Mouse (Mus musculus) lung, embryonic 16.5 days (tissue): ENCODE data around the gene Gramd4. TPM values are rescaled to one million over a fixed set of nuclear protein-coding genes. Genes with fewer than 3 reads are reported as not detected.

Experiments
- ATAC-seq: fragments of 200-750 bp; cut with Nextera tagmentation; 2 replicates; pipeline ENCODE4 v1.8.0; 2017; ENCODE audit warnings: low read depth, mild to moderate bottlenecking, moderate library complexity
- H3K27ac ChIP-seq: fragments of 300-500 bp; sonication (generic); 2 replicates; pipeline ENCODE4 v1.5.1; 2014; ENCODE audit warnings: mild to moderate bottlenecking, control low read depth, low read length
- H3K27me3 ChIP-seq: fragments of 300-500 bp; sonication (generic); 2 replicates; pipeline ENCODE4 v1.6.1; 2014; ENCODE audit warnings: low read depth, low read length, mixed read lengths; ENCODE audit not compliant: control insufficient read depth, insufficient read depth
- H3K36me3 ChIP-seq: fragments of 300-500 bp; sonication (generic); 2 replicates; pipeline ENCODE4 v1.6.1; 2014; ENCODE audit warnings: low read length; ENCODE audit not compliant: control insufficient read depth, insufficient read depth
- H3K4me1 ChIP-seq: fragments of 300-500 bp; sonication (generic); replicated peaks from 2 replicates; pipeline ENCODE4 v1.6.1; 2014; ENCODE audit warnings: low read length, mixed read lengths; ENCODE audit not compliant: control insufficient read depth, insufficient read depth
- H3K4me2 ChIP-seq: fragments of 300-500 bp; sonication (generic); 2 replicates; pipeline ENCODE4 v1.6.1; 2014; ENCODE audit warnings: low read depth, low read length, control low read depth
- H3K4me3 ChIP-seq: fragments of 300-500 bp; sonication (generic); 2 replicates; pipeline ENCODE4 v1.5.1; 2014; ENCODE audit warnings: mild to moderate bottlenecking, low read length, control low read depth
- H3K9ac ChIP-seq: fragments of 300-500 bp; sonication (generic); 2 replicates; pipeline ENCODE4 v1.6.1; 2014; ENCODE audit warnings: low read length, control low read depth
- H3K9me3 ChIP-seq: fragments of 300-500 bp; sonication (generic); 2 replicates; pipeline ENCODE4 v1.6.1; 2016; ENCODE audit warnings: low read length; ENCODE audit not compliant: control insufficient read depth
- WGBS: fragments of 180-500 bp; shearing (Covaris S2); extraction: QIAGEN DNeasy Blood & Tissue Kit; methylation state at CpG from one replicate; pipeline ENCODE4 v1.1.7; 2014; 5-methylcytosine and 5-hydroxymethylcytosine counted together
- polyA plus RNA-seq: library from polyadenylated mRNA; unstranded; fragments of >200 nt; fragmentation: Nextera tagmentation; extraction: Ambion mirVana; gene quantifications from 2 replicates; pipeline ENCODE4 v1.2.1, GENCODE M21; 2015

Gramd4 gene
- polyA plus RNA-seq, 1 experiment from 2014 or later: 11.2 TPM

- WGBS: 89% methylated on average over 3 of the region's 3 CpGs
- H3K4me3 ChIP-seq: no peak overlapping the region
- no peak overlapping the region for H3K4me2 ChIP-seq
- H3K27ac ChIP-seq: no peak overlapping the region
- H3K36me3 ChIP-seq: no peaks in the 10 kb centered on the region
- ATAC-seq: no peak
- H3K4me1 ChIP-seq: peaks cover 36% of the 10 kb centered on the region
- no peak overlapping the region; the same call in 1 of the 2 replicates for H3K9ac ChIP-seq
- no peaks in the 10 kb centered on the region for H3K27me3 ChIP-seq
- no peaks in the 10 kb centered on the region for H3K9me3 ChIP-seq
Observed at GRCm38 (mm10) chr15:86064850-86065229, 7.3 kb downstream of the Gramd4 start.

- no peak for ATAC-seq
- no peak overlapping the region for H3K27ac ChIP-seq
- no peaks in the 10 kb centered on the region for H3K9me3 ChIP-seq
- no peak overlapping the region for H3K4me2 ChIP-seq
- H3K9ac ChIP-seq: no peak overlapping the region
- H3K4me3 ChIP-seq: no peak overlapping the region
- WGBS: 80% methylated on average over 4 of the region's 4 CpGs
- H3K27me3 ChIP-seq: no peaks in the 10 kb centered on the region
- no peaks in the 10 kb centered on the region for H3K36me3 ChIP-seq
- peaks cover 32% of the 10 kb centered on the region for H3K4me1 ChIP-seq
Observed at GRCm38 (mm10) chr15:86065367-86065766, 7.9 kb downstream of the Gramd4 start.

- no peak overlapping the region for H3K4me3 ChIP-seq
- H3K27ac ChIP-seq: peak overlapping the region; percentile 65; the same call in 1 of the 2 replicates
- no peak overlapping the region for H3K9ac ChIP-seq
- peaks cover 20% of the 10 kb centered on the region for H3K4me1 ChIP-seq
- WGBS: 29% methylated on average over 14 of the region's 14 CpGs
- ATAC-seq: peak; percentile 37
- 0 out of 2 replicates have a peak overlapping the region, but pooled peaks have one; percentile 20 for H3K4me2 ChIP-seq
- H3K27me3 ChIP-seq: no peaks in the 10 kb centered on the region
- H3K9me3 ChIP-seq: no peaks in the 10 kb centered on the region
- H3K36me3 ChIP-seq: no peaks in the 10 kb centered on the region
Observed at GRCm38 (mm10) chr15:86066836-86067580, 9.5 kb downstream of the Gramd4 start.

- H3K4me2 ChIP-seq: 0 out of 2 replicates have a peak overlapping the region, but pooled peaks have one; percentile 20
- WGBS: 26% methylated on average over 6 of the region's 6 CpGs
- peaks cover 20% of the 10 kb centered on the region for H3K4me1 ChIP-seq
- no peak overlapping the region for H3K4me3 ChIP-seq
- H3K27me3 ChIP-seq: no peaks in the 10 kb centered on the region
- no peaks in the 10 kb centered on the region for H3K36me3 ChIP-seq
- H3K27ac ChIP-seq: peak overlapping the region; percentile 55; the same call in 1 of the 2 replicates
- peak overlapping the region; percentile 39; the same call in 1 of the 2 replicates for H3K9ac ChIP-seq
- ATAC-seq: peak; percentile 76
- H3K9me3 ChIP-seq: no peaks in the 10 kb centered on the region
Observed at GRCm38 (mm10) chr15:86067581-86067910, 10.1 kb downstream of the Gramd4 start.

- Histone ChIP-seq H3K36me3 (no peaks in the 10 kb centered on the region), H3K4me1 (peaks cover 20% of the 10 kb centered on the region), H3K4me2 (no peak overlapping the region), H3K27me3 (no peaks in the 10 kb centered on the region), H3K9ac (peak overlapping the region; percentile 39; the same call in 1 of the 2 replicates), H3K4me3 (no peak overlapping the region), H3K9me3 (no peaks in the 10 kb centered on the region), H3K27ac (peak overlapping the region; percentile 55; the same call in 1 of the 2 replicates)
- WGBS: 57% methylated on average over 4 of the region's 4 CpGs
- ATAC-seq: peak; percentile 4; the same call in 1 of the 2 replicates
Observed at GRCm38 (mm10) chr15:86067941-86068495, 10.5 kb downstream of the Gramd4 start.

GRCm38 (mm10) chr15:86069011-86069791 lies 11.7 kb downstream of the Gramd4 start:
- Histone ChIP-seq H3K4me3 (no peak overlapping the region), H3K4me1 (peaks cover 20% of the 10 kb centered on the region), H3K9ac (no peak overlapping the region), H3K36me3 (no peaks in the 10 kb centered on the region), H3K9me3 (no peaks in the 10 kb centered on the region), H3K4me2 (no peak overlapping the region), H3K27me3 (no peaks in the 10 kb centered on the region), H3K27ac (no peak overlapping the region)
- WGBS: 78% methylated on average over 10 of the region's 10 CpGs
- ATAC-seq: no peak

GRCm38 (mm10) chr15:86070368-86070767 lies 12.9 kb downstream of the Gramd4 start:
- no peaks in the 10 kb centered on the region for H3K9me3 ChIP-seq
- no peaks in the 10 kb centered on the region for H3K36me3 ChIP-seq
- H3K9ac ChIP-seq: no peak overlapping the region
- no peaks in the 10 kb centered on the region for H3K27me3 ChIP-seq
- no peak overlapping the region for H3K4me3 ChIP-seq
- peaks cover 23% of the 10 kb centered on the region for H3K4me1 ChIP-seq
- ATAC-seq: no peak
- H3K4me2 ChIP-seq: no peak overlapping the region
- 63% methylated on average over 11 of the region's 11 CpGs for WGBS
- H3K27ac ChIP-seq: no peak overlapping the region

- H3K4me2 ChIP-seq: no peak overlapping the region
- H3K4me3 ChIP-seq: no peak overlapping the region
- H3K27me3 ChIP-seq: no peaks in the 10 kb centered on the region
- H3K9me3 ChIP-seq: no peaks in the 10 kb centered on the region
- WGBS: 60% methylated on average over 1 of the region's 1 CpGs
- no peak for ATAC-seq
- no peaks in the 10 kb centered on the region for H3K36me3 ChIP-seq
- no peak overlapping the region for H3K27ac ChIP-seq
- H3K4me1 ChIP-seq: peaks cover 23% of the 10 kb centered on the region
- no peak overlapping the region for H3K9ac ChIP-seq
Observed at GRCm38 (mm10) chr15:86071166-86071565, 13.7 kb downstream of the Gramd4 start.
